Mouse (Mus musculus) lung, postnatal 0 days (tissue): ENCODE data around the gene Camkmt. TPM values are rescaled to one million over a fixed set of nuclear protein-coding genes. Genes with fewer than 3 reads are reported as not detected.
A peak's percentile ranks its signal among the peaks of the same experiment; 100 is the strongest.

ENCODE experiments used
- ATAC-seq: fragments of 200-750 bp; cut with Nextera tagmentation; 2 replicates; pipeline ENCODE4 v1.8.0; 2017; ENCODE audit warnings: moderate library complexity
- DNase-seq: peaks from one replicate; pipeline ENCODE4 v3.0.0-alpha.2; 2016; ENCODE audit warnings: low spot score
- H3K27ac ChIP-seq: fragments of 300-500 bp; sonication (generic); 2 replicates; pipeline ENCODE4 v1.5.1; 2014; ENCODE audit warnings: antibody characterized with exemption, mild to moderate bottlenecking, low read length, mixed read lengths
- H3K27me3 ChIP-seq: fragments of 300-500 bp; sonication (generic); replicated peaks from 2 replicates; pipeline ENCODE4 v1.6.1; 2014; ENCODE audit warnings: low read length, mixed read lengths; ENCODE audit not compliant: insufficient read depth
- H3K36me3 ChIP-seq: fragments of 300-500 bp; sonication (generic); 2 replicates; pipeline ENCODE4 v1.6.1; 2014; ENCODE audit warnings: low read length, mixed read lengths; ENCODE audit not compliant: insufficient read depth
- H3K4me1 ChIP-seq: fragments of 300-500 bp; sonication (generic); 2 replicates; pipeline ENCODE4 v1.6.1; 2014; ENCODE audit warnings: antibody characterized with exemption, low read depth, low read length, mixed read lengths; ENCODE audit not compliant: insufficient read depth
- H3K4me2 ChIP-seq: fragments of 300-500 bp; sonication (generic); replicated peaks from 2 replicates; pipeline ENCODE4 v1.6.1; 2014; ENCODE audit warnings: low read depth, mild to moderate bottlenecking, low read length, moderate library complexity, mixed read lengths
- H3K4me3 ChIP-seq: fragments of 300-500 bp; sonication (generic); 2 replicates; pipeline ENCODE4 v1.5.1; 2014; ENCODE audit warnings: low read depth, low read length
- H3K9ac ChIP-seq: fragments of 300-500 bp; sonication (generic); replicated peaks from 2 replicates; pipeline ENCODE4 v1.6.1; 2014; ENCODE audit warnings: low read depth, mild to moderate bottlenecking
- H3K9me3 ChIP-seq: fragments of 300-500 bp; sonication (generic); 2 replicates; pipeline ENCODE4 v1.6.1; 2016; ENCODE audit warnings: low read length, mixed read lengths
- CTCF ChIP-seq: IDR thresholded peaks from 2 replicates; pipeline ENCODE4 v1.5.1; 2016; ENCODE audit warnings: antibody characterized with exemption, mild to moderate bottlenecking
- EP300 ChIP-seq: IDR thresholded peaks from 2 replicates; pipeline ENCODE4 v1.6.1; 2016; ENCODE audit warnings: antibody characterized with exemption, mild to moderate bottlenecking, control low read depth
- WGBS: fragments of 180-500 bp; shearing (Covaris S2); extraction: QIAGEN DNeasy Blood & Tissue Kit; methylation state at CpG from one replicate; pipeline ENCODE4 v1.1.7; 2014; 5-methylcytosine and 5-hydroxymethylcytosine counted together
- polyA plus RNA-seq: library from polyadenylated mRNA; unstranded; fragments of >200 nt; fragmentation: Nextera tagmentation; extraction: Ambion mirVana; gene quantifications from 2 replicates; pipeline ENCODE4 v1.2.1, GENCODE M21; 2015

Gene Camkmt
- polyA plus RNA-seq, 1 experiment from 2014 or later = 3.2 TPM

GRCm38 (mm10) chr17:85193294-85193693, 102.9 kb downstream of the Camkmt start:
- Histone ChIP-seq H3K27ac (no peak overlapping the region), H3K4me2 (no peak overlapping the region), H3K4me3 (no peak overlapping the region), H3K4me1 (no peaks in the 10 kb centered on the region), H3K27me3 (no peaks in the 10 kb centered on the region), H3K9me3 (no peaks in the 10 kb centered on the region), H3K36me3 (no peaks in the 10 kb centered on the region), H3K9ac (no peak overlapping the region)
- DNase-seq (no peak), ATAC-seq (no peak)
- TF ChIP-seq EP300 (no peak), CTCF (no peak)
- WGBS = 83% methylated on average over 11 of the region's 11 CpGs

GRCm38 (mm10) chr17:85198781-85199180, 108.4 kb downstream of the Camkmt start:
- Histone ChIP-seq H3K4me3 (no peak overlapping the region), H3K27me3 (no peaks in the 10 kb centered on the region), H3K4me1 (no peaks in the 10 kb centered on the region), H3K36me3 (no peaks in the 10 kb centered on the region), H3K27ac (no peak overlapping the region), H3K9me3 (no peaks in the 10 kb centered on the region), H3K9ac (no peak overlapping the region), H3K4me2 (no peak overlapping the region)
- TF ChIP-seq EP300 (no peak), CTCF (no peak)
- DNase-seq (no peak), ATAC-seq (no peak)
- WGBS = 81% methylated on average over 15 of the region's 15 CpGs

- ATAC-seq (peak; percentile 47), DNase-seq (peak; percentile 68)
- Histone ChIP-seq H3K9me3 (no peaks in the 10 kb centered on the region), H3K36me3 (no peaks in the 10 kb centered on the region), H3K27ac (no peak overlapping the region), H3K27me3 (no peaks in the 10 kb centered on the region), H3K4me1 (no peaks in the 10 kb centered on the region), H3K4me3 (no peak overlapping the region), H3K9ac (no peak overlapping the region), H3K4me2 (no peak overlapping the region)
- 67% methylated on average over 11 of the region's 11 CpGs for WGBS
- TF ChIP-seq EP300 (no peak), CTCF (no peak)
These were observed 109.0 kb downstream of the Camkmt start for GRCm38 (mm10) chr17:85199321-85199720.

DNA sequence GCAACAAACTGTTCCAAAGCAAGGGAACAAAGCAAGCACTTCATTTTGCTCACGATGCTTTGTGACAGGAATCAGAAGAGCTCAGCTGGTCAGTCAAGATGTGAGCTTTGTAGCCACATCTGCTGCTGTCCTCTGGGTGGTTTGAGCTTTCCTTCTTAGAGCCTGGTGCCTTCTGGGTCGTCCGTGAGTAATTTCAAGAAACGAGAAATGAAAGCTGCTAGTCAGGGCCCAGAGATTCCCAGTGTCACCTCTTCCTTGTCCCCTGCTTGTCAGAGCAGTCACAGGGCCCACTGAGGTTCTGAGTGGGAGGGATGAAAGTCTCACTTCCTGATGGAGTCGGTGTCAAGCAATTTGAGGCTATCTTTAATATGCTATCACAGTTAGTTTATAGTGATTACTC, 127.7 kb downstream of the Camkmt start:
- TF ChIP-seq EP300 (no peak), CTCF (no peak)
- Histone ChIP-seq H3K27me3 (no peaks in the 10 kb centered on the region), H3K4me2 (no peak overlapping the region), H3K4me3 (no peak overlapping the region), H3K27ac (no peak overlapping the region), H3K4me1 (no peaks in the 10 kb centered on the region), H3K9me3 (no peaks in the 10 kb centered on the region), H3K9ac (no peak overlapping the region), H3K36me3 (no peaks in the 10 kb centered on the region)
- no peak for DNase-seq
- WGBS = 71% methylated on average over 5 of the region's 5 CpGs
- no peak for ATAC-seq

- Histone ChIP-seq H3K27me3 (no peaks in the 10 kb centered on the region), H3K36me3 (no peaks in the 10 kb centered on the region), H3K9ac (no peak overlapping the region), H3K9me3 (no peaks in the 10 kb centered on the region), H3K4me1 (no peaks in the 10 kb centered on the region), H3K4me2 (no peak overlapping the region), H3K4me3 (no peak overlapping the region), H3K27ac (no peak overlapping the region)
- ATAC-seq = no peak
- WGBS = 70% methylated on average over 7 of the region's 7 CpGs
- no peak for DNase-seq
- no peak for TF ChIP-seq CTCF
- TF ChIP-seq EP300 = no peak
These were observed 151.8 kb downstream of the Camkmt start for GRCm38 (mm10) chr17:85242109-85242508.

DNA sequence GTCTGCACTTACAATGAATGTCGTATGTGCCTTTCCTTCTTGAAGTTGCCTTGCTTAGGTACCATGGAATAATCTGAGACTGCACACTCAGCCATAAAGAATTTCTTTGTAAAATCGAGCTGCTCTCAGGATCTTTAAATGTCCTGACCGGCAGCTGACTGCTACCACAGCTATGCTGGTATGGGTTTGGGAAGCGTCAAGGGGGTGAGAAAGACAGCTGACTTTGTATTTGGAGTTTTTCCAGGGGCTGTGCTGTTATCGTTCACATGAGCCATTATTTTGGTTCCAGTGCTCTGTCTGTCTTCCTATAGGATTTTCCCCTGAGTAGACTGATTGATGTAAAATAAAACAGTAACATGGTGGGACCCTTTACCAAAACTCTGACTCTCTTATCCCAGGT, 158.6 kb downstream of the Camkmt start:
- Histone ChIP-seq H3K36me3 (no peaks in the 10 kb centered on the region), H3K4me2 (no peak overlapping the region), H3K9me3 (no peaks in the 10 kb centered on the region), H3K9ac (no peak overlapping the region), H3K4me1 (no peaks in the 10 kb centered on the region), H3K4me3 (no peak overlapping the region), H3K27me3 (no peaks in the 10 kb centered on the region), H3K27ac (no peak overlapping the region)
- ATAC-seq = no peak
- 54% methylated on average over 5 of the region's 5 CpGs for WGBS
- TF ChIP-seq EP300 = no peak
- TF ChIP-seq CTCF = no peak
- DNase-seq = no peak

- no peaks in the 10 kb centered on the region for H3K27me3 ChIP-seq
- no peak overlapping the region for H3K27ac ChIP-seq
- WGBS = 47% methylated on average over 6 of the region's 7 CpGs
- ATAC-seq = no peak
- H3K9me3 ChIP-seq = no peaks in the 10 kb centered on the region
- no peak for DNase-seq
- H3K9ac ChIP-seq = no peak overlapping the region
- no peak for TF ChIP-seq CTCF
- no peaks in the 10 kb centered on the region for H3K4me1 ChIP-seq
- H3K4me3 ChIP-seq = no peak overlapping the region
- no peaks in the 10 kb centered on the region for H3K36me3 ChIP-seq
- H3K4me2 ChIP-seq = no peak overlapping the region
These were observed 159.4 kb downstream of the Camkmt start for GRCm38 (mm10) chr17:85249744-85250143.
